Mouse (Mus musculus): ENCODE measurements around the gene Cyp4v3. TPM values are rescaled to one million over a fixed set of nuclear protein-coding genes. Genes with fewer than 3 reads are reported as not detected.

Cyp4v3 gene
- polyA plus RNA-seq (2017; shearing (Covaris generic)), result 13.8 TPM

DNA sequence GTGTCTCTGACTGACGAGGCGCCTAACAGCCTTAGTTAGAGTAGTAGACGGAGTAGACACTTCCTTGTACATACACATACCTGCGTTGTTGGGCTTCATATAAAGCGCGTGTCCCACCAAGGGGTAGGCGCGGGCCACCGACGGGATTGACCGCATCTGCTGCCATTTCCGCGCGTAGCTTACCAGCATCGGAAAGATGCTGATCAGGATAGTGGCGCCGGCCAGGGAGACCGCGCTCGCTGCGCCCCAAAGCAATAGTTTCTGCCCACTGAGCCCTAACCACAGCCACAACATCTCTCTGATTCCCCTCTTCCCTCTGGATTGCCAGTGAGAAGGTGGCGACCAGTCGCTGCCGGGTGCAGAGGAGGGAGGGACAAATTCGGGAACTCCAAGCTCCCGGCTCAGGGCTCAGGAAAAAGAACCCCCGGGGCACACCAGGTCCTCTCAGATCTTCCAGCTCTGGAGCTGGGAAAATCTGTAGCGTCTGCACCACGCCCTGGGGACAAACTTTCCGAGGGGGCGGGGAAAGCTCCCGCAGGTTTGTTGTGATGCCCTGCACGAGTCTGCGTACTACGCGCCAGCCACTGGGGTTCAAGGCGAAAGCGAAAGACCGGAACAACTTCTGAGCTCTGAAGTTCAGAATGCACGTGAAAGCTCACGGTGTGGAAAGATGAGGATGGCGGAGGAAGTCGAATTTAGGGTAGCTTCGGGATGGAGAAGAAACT lies at the start of gene Cyp4v3:
Cyp4v3 (minus strand) TSS at position 532 of the 725 bp plus-strand sequence.

DNA sequence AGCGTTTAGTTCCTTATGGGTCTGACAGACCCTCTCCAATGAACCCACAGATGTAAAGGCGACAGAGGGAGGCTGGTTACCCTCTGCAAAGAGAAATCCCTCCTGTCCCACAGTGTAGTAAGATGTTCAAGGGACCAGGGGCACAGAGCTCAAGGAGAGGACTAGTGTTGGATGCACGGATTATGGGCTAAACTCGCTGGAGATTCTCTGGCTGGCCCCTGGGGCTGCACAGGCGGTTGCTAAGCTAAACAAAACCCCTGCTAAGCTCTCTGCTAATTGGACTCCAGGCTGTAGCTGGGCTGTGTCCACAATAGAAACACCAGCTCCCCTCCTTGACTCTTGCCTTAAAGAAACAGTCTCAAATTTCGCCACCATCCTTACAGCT lies 48.9 kb upstream of the Cyp4v3 start, which contains the start of gene Fam149a:
Fam149a (minus strand) TSS at position 329 of the 385 bp plus-strand sequence.

DNA sequence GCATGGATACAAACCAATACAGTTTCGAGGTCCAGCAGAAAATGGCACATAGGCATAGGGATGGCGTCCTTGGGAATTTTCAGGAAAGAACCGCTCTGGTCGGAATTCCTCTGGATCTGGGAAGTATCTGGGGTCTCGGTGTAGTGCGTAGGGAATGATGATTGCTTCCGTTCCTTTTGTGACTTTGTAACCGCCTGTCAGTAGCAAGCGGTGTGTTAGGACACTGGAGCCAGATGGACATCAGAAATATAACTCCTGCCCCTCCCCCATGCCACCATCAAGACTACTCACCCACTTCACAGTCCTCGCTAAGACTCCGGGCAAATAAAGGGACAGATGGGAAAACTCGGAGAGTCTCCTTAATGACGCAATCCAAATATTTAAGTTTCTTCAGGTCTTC lies 24.6 kb downstream of the Cyp4v3 start, which contains the start of gene Gm45753:
Gm45753 (minus strand) TSS at position 101 of the 400 bp plus-strand sequence.

DNA sequence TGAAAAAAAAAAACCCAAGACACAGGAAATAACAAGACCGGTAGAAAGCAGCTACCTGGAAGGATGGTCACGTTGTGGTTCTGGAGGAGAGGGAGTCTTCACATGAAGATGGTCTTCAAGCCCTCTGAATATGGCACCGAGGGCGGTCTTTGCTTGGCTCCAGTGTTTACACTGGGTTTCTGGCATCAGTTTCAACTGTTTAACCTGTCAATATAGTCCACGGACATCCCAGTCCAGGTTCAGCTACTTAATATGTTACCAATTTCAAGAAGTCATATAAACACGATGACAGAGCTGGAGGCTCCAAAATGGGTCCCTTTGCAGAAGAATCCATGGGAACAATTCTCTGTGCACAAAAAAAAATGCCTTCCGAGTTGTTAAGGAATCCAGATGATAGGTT lies 38.3 kb downstream of the Cyp4v3 start, which contains the start of gene Klkb1:
Klkb1 (minus strand) TSS at position 173 of the 400 bp plus-strand sequence.

DNA sequence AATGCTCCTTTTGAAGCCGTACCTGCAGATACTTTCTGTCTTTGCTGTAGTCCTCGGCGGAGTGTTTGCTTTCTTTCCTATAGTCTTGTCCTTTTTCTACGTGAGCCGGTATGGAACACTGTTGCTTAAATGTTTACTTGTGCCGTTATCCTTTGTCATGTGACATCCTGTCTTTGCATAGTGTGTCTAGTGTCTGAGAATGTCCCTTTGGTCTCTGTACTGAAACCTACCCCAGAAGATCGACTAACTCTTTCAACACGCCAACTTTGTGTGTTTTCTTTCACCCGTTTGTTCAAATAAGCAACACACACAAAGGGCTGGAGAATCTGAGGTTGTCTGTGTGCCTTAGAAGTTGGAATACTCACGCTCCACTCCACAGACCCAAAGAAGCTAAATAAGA lies 71.1 kb downstream of the Cyp4v3 start, which contains the start of gene F11:
F11 (minus strand) TSS at position 112 of the 400 bp plus-strand sequence.

Other genes with a start within 250 kb of the Cyp4v3 start
- not detected for gene F11, start 71.2 kb downstream of the Cyp4v3 start, polyA plus RNA-seq (2017; shearing (Covaris generic))
- gene Klkb1, start 38.4 kb downstream of the Cyp4v3 start, polyA plus RNA-seq (2017; shearing (Covaris generic)), result 0.23 TPM
- gene Gm45753, start 24.8 kb downstream of the Cyp4v3 start, polyA plus RNA-seq (2017; shearing (Covaris generic)), result not detected
- gene Fam149a, start 49.1 kb upstream of the Cyp4v3 start, polyA plus RNA-seq (2017; shearing (Covaris generic)), result 0.18 TPM
- gene Tlr3, start 77.9 kb upstream of the Cyp4v3 start, polyA plus RNA-seq (2017; shearing (Covaris generic)), result 1.3 TPM
- 0.87 TPM for gene Sorbs2, start 174.6 kb upstream of the Cyp4v3 start, polyA plus RNA-seq (2017; shearing (Covaris generic))